Mouse (Mus musculus) liver, embryonic 16.5 days (tissue): Measurements from ENCODE around the gene Abca16. TPM values are rescaled to one million over a fixed set of nuclear protein-coding genes. Genes with fewer than 3 reads are reported as not detected.

Source experiments
- ATAC-seq: fragments of 200-750 bp; cut with Nextera tagmentation; 2 replicates; pipeline ENCODE4 v1.8.0; 2017; ENCODE audit warnings: low read depth, mild to moderate bottlenecking, moderate number of reproducible peaks, moderate library complexity
- H3K27ac ChIP-seq: fragments of 300-500 bp; sonication (generic); 2 replicates; pipeline ENCODE4 v1.5.1; 2014; ENCODE audit warnings: mild to moderate bottlenecking, low read length
- H3K27me3 ChIP-seq: fragments of 300-500 bp; sonication (generic); 2 replicates; pipeline ENCODE4 v1.6.1; 2014; ENCODE audit warnings: low read depth, low read length, mixed read lengths; ENCODE audit not compliant: control insufficient read depth, insufficient read depth
- H3K36me3 ChIP-seq: fragments of 300-500 bp; sonication (generic); 2 replicates; pipeline ENCODE4 v1.6.1; 2014; ENCODE audit warnings: mild to moderate bottlenecking; ENCODE audit not compliant: control insufficient read depth, insufficient read depth
- H3K4me1 ChIP-seq: fragments of 300-500 bp; sonication (generic); 2 replicates; pipeline ENCODE4 v1.6.1; 2014; ENCODE audit warnings: low read depth, low read length, mixed read lengths; ENCODE audit not compliant: control insufficient read depth
- H3K4me2 ChIP-seq: fragments of 300-500 bp; sonication (generic); 2 replicates; pipeline ENCODE4 v1.6.1; 2014; ENCODE audit warnings: low read depth, low read length, mixed read lengths
- H3K4me3 ChIP-seq: fragments of 300-500 bp; sonication (generic); 2 replicates; pipeline ENCODE4 v1.5.1; 2014; ENCODE audit warnings: low read depth, mild to moderate bottlenecking, low read length
- H3K9ac ChIP-seq: fragments of 300-500 bp; sonication (generic); 2 replicates; pipeline ENCODE4 v1.6.1; 2014; ENCODE audit warnings: low read depth, low read length
- H3K9me3 ChIP-seq: fragments of 300-500 bp; sonication (generic); replicated peaks from 2 replicates; pipeline ENCODE4 v1.6.1; 2016; ENCODE audit warnings: low read length; ENCODE audit not compliant: control insufficient read depth
- WGBS: fragments of 180-500 bp; shearing (Covaris S2); extraction: QIAGEN DNeasy Blood & Tissue Kit; methylation state at CpG from one replicate; pipeline ENCODE4 v1.1.7; 2014; ENCODE audit not compliant: insufficient replicate concordance; 5-methylcytosine and 5-hydroxymethylcytosine counted together
- polyA plus RNA-seq: library from polyadenylated mRNA; unstranded; fragments of >200 nt; fragmentation: Nextera tagmentation; extraction: Ambion mirVana; gene quantifications from 2 replicates; pipeline ENCODE4 v1.2.1, GENCODE M21; 2015

Abca16 gene
- polyA plus RNA-seq: not detected in 2 replicates

GRCm38 (mm10) chr7:120409447-120409846, at the start of gene Abca16:
Gene Abca16 (plus strand): TSS chr7:120409647.
- WGBS: 63% methylated on average over 10 of the region's 10 CpGs
- ATAC-seq: no peak
- no peaks in the 10 kb centered on the region for H3K9me3 ChIP-seq

GRCm38 (mm10) chr7:120361159-120361558, 48.3 kb upstream of the Abca16 start:
- Histone ChIP-seq H3K27ac (no peak overlapping the region), H3K27me3 (no peaks in the 10 kb centered on the region), H3K36me3 (no peaks in the 10 kb centered on the region), H3K4me1 (no peaks in the 10 kb centered on the region), H3K4me3 (no peak overlapping the region), H3K9ac (no peak overlapping the region), H3K9me3 (no peaks in the 10 kb centered on the region), H3K4me2 (no peak overlapping the region)
- 32% methylated on average over 13 of the region's 13 CpGs for WGBS
- ATAC-seq: no peak

More at GRCm38 (mm10) chr7:120409447-120409846, at the start of gene Abca16:
- Histone ChIP-seq H3K36me3 (no peaks in the 10 kb centered on the region), H3K4me2 (no peak within 1 kb of the TSS), H3K9ac (no peak within 1 kb of the TSS), H3K4me3 (no peak within 1 kb of the TSS), H3K27me3 (no peaks in the 10 kb centered on the region), H3K27ac (no peak within 1 kb of the TSS), H3K4me1 (no peaks in the 10 kb centered on the region)

DNA sequence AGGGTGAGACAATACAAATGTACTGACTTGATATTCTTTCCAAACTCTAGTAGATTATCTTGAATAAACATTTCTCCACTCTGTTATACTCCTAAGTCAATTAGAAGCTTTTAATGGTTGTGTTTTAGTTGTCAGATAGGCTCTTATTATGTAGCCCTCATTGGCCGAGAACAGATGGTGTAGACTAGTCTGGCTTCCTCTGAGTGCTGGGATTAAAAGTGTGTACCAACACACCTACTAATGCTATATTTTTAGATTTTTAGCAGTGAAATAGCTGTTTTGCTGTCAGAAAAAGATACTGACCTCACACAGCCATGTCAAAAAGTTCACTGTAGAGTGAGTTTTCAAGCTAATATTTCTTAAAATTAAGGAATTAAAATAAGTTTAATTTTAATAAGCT, 2.9 kb downstream of the Abca16 start:
- Histone ChIP-seq H3K4me2 (no peak overlapping the region), H3K4me1 (no peaks in the 10 kb centered on the region), H3K4me3 (no peak overlapping the region), H3K9me3 (no peaks in the 10 kb centered on the region), H3K27me3 (no peaks in the 10 kb centered on the region), H3K9ac (no peak overlapping the region), H3K27ac (no peak overlapping the region), H3K36me3 (no peaks in the 10 kb centered on the region)
- WGBS: 72% methylated on average over 1 of the region's 1 CpGs
- ATAC-seq: no peak

DNA sequence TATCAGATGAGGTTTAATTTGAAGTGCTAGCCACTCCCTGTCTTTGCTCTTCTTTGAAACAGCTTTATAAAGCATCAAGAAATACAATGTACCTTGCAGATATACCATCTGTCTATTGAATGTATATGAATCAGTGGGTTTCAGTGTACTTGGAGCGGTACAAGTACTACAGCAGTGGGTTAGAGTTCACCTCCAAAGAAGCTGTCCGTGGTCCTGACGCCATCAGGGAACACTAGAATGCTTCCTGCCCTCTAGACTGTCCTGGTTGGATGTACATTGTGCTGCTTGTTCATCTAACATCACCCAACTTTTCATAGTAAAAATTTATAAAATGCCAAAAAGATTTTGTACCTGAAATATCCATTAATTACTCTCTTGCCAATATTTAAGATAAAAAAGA, 17.2 kb downstream of the Abca16 start:
- no peaks in the 10 kb centered on the region for H3K27me3 ChIP-seq
- no peak overlapping the region for H3K9ac ChIP-seq
- 14% methylated on average over 3 of the region's 3 CpGs for WGBS
- no peak for ATAC-seq
- H3K4me3 ChIP-seq: no peak overlapping the region
- H3K4me1 ChIP-seq: no peaks in the 10 kb centered on the region
- H3K36me3 ChIP-seq: no peaks in the 10 kb centered on the region
- H3K4me2 ChIP-seq: no peak overlapping the region
- no peaks in the 10 kb centered on the region for H3K9me3 ChIP-seq
- H3K27ac ChIP-seq: no peak overlapping the region

- peak; percentile 67 for ATAC-seq
- H3K9me3 ChIP-seq: no peaks in the 10 kb centered on the region
- H3K27me3 ChIP-seq: no peaks in the 10 kb centered on the region
- no peak overlapping the region for H3K9ac ChIP-seq
- H3K4me2 ChIP-seq: no peak overlapping the region
- H3K4me3 ChIP-seq: no peak overlapping the region
- no peaks in the 10 kb centered on the region for H3K4me1 ChIP-seq
- H3K27ac ChIP-seq: no peak overlapping the region
- no peaks in the 10 kb centered on the region for H3K36me3 ChIP-seq
Observed at GRCm38 (mm10) chr7:120431464-120431863, 22.0 kb downstream of the Abca16 start.

- H3K4me3 ChIP-seq: no peak overlapping the region
- no peak overlapping the region for H3K27ac ChIP-seq
- no peaks in the 10 kb centered on the region for H3K9me3 ChIP-seq
- H3K4me2 ChIP-seq: no peak overlapping the region
- no peaks in the 10 kb centered on the region for H3K27me3 ChIP-seq
- no peaks in the 10 kb centered on the region for H3K36me3 ChIP-seq
- no peak for ATAC-seq
- WGBS: 10% methylated on average over 20 of the region's 31 CpGs
- H3K4me1 ChIP-seq: no peaks in the 10 kb centered on the region
- no peak overlapping the region for H3K9ac ChIP-seq
Observed at GRCm38 (mm10) chr7:120503891-120504662, 94.6 kb downstream of the Abca16 start.

- WGBS: 21% methylated on average over 5 of the region's 5 CpGs
- H3K27ac ChIP-seq: no peak overlapping the region
- no peaks in the 10 kb centered on the region for H3K9me3 ChIP-seq
- no peaks in the 10 kb centered on the region for H3K4me1 ChIP-seq
- no peak overlapping the region for H3K4me2 ChIP-seq
- no peak for ATAC-seq
- no peak overlapping the region for H3K9ac ChIP-seq
- no peaks in the 10 kb centered on the region for H3K27me3 ChIP-seq
- H3K4me3 ChIP-seq: no peak overlapping the region
- no peaks in the 10 kb centered on the region for H3K36me3 ChIP-seq
Observed at GRCm38 (mm10) chr7:120504663-120504979, 95.2 kb downstream of the Abca16 start.

DNA sequence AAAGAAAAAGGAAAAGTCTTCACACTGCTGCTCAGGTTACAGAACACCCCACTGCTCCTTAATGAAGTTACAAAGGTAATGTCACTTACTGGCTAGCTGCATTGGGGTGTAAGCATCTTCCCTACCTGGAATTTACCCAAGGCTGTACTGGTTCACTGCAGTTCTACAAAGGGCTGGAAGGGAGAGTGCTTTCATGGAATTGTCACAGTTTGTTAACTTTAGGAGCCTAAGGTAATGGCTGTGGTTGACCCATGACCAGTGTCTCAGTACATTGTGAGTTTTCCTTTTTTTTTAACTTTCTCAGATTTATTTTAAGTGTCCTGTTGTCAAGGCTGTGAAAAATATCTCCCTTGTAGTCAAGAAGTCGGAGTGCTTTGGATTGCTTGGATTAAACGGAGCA, 125.4 kb downstream of the Abca16 start:
- H3K27me3 ChIP-seq: no peaks in the 10 kb centered on the region
- H3K27ac ChIP-seq: no peak overlapping the region
- no peak overlapping the region for H3K9ac ChIP-seq
- no peak overlapping the region for H3K4me3 ChIP-seq
- H3K4me1 ChIP-seq: no peaks in the 10 kb centered on the region
- no peak overlapping the region for H3K4me2 ChIP-seq
- no peak for ATAC-seq
- 44% methylated on average over 2 of the region's 2 CpGs for WGBS
- no peaks in the 10 kb centered on the region for H3K9me3 ChIP-seq
- no peaks in the 10 kb centered on the region for H3K36me3 ChIP-seq

DNA sequence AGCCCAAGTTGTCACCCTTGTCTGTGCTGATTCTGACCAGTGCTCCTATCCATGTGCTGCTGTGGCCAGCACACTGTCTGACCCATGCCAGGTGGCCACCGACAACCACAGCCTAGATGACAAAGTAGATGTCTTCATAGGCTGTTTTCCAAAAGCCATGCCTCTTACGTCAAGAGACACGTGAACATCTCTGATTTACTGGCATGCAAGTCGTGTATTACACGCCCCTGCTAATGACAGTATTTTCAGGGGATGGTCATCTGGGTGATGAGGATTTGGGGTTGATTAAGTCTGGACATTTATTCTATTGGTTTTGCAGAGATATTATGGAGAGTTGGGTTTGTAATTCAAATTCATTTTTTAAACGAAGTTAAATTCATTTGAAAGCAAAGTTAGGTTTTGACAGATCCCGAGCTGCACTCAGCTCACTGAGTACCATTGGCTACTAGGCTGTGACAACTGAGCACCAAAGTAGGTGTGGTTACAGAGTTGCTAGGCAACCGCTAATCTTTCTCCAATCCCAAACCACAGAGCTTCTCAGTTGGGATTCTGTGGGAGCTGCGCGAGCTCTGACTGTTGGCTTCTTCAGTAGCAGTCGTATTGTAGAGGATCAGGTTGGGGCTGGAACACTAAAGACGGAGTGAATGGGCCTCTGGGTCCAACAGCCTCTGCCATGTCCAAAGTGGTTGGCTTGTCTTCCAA, 143.2 kb downstream of the Abca16 start:
- H3K27me3 ChIP-seq: no peaks in the 10 kb centered on the region
- no peak overlapping the region for H3K4me3 ChIP-seq
- H3K9me3 ChIP-seq: no peaks in the 10 kb centered on the region
- H3K27ac ChIP-seq: no peak overlapping the region
- no peak for ATAC-seq
- H3K4me1 ChIP-seq: no peaks in the 10 kb centered on the region
- no peak overlapping the region for H3K4me2 ChIP-seq
- H3K9ac ChIP-seq: no peak overlapping the region
- H3K36me3 ChIP-seq: no peaks in the 10 kb centered on the region
- WGBS: 40% methylated on average over 12 of the region's 12 CpGs
